Mouse (Mus musculus) lung, postnatal 14 days (tissue): ENCODE results near the gene Atoh8.

ENCODE experiments used
- DNase-seq: peaks from one replicate; pipeline ENCODE4 v3.0.0; 2021

Atoh8 gene

DNA sequence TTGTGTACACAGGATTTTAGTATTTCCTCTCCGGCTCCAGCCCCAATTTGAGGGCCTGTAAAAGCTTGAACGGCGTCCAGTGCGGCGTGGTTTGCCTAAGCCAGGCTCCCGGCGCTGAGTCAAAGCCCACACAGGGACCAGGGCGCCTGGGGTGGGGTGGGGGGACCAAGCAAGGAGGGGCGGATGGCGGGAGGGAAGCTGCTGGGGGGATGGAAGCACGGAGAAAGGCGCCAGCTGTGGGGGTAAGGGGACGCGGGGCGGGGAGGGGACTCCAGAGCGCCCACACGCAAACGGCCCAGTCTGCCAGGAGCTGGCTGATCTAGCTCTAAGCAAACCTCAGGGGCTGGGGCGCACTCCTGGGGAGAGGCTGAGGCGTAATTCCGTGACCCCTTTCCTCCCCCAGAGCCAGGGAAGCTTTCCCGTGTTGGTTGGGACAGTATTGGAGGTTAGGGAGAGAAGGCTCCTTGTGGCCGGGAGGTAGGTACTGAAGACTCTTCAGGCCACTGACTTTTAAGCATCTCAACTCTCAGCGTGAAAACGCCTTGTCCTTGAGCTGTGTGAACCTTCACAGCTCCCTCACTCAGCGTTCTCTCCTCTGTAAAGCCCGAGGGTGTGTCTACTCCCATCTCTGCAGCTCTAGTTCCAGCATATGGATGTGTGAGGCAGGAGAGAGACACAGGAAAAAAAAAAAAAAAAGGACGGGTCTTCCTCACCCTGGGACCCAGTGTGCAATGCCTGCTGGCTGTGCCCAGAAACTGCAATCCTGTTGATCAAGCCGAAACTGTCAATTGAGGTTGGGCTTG is 46.1 kb downstream of the Atoh8 start:
- DNase-seq: peak; percentile 71

DNA sequence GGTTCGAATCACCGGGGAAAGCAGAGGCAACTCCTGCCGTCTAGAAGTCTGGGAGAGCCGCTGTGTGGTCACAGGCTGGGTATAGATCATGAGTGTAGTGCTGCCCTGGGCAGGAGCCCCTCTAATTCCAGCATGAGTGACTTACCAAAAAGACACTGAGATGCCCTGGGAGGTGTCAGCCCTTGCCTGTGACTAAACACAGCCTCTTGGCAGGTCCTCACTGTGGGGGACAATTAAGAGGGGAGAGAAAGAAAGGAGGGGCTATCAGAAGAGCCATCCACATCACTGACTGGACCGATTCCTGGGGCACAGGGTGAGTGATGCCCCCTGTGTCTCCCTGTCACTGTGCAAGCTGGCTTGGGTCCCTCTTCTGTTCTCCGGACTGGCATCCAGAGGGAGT is 48.6 kb downstream of the Atoh8 start:
- DNase-seq: no peak

DNA sequence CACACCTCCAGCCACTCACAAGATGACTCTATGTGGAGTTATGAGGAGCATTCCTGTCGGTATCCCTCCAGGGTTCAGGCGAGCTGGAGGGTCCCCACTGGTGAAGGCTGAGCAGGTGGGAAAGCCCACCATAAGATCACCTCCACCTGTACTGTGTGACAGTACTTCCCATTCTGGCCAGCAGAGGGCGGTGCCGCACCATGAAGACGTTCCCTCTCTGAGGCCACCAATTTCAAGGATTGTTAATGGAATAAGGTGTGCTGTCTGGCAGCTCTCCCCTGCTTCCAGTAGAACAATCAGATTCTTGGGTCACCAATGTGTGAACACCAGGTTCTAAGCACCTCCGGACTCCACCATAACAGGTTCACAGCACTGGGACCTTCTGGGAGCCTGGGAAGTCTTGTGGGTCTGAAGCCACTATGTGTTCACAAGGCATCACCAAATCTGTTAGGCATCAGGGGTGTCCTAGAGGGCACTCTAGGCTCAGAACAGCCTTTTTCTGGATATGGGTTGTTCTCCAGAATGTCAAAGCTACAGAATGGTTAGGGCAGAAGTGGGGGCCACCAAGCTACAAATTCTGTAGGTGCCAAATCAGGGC is 49.4 kb downstream of the Atoh8 start:
- peak; percentile 92 for DNase-seq

DNA sequence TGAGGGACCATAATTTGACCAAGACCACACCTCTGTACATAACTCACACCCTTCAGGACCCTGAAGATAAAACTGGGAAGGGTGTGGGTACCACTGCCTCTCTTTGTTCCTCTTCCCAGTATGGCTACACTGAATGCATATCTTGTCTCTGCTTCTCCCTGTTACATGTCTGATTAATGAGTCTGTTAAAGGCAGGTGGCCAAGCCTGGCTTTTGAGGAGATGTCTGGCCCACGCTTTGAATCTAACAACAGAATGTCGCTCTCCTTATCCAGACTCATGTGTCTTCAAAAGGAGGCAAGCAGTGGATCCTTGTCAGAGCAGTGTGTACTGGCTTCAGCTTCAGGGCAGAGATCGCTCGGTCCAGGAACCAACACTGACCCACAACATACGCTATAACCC is 50.8 kb downstream of the Atoh8 start:
- DNase-seq: no peak

DNA sequence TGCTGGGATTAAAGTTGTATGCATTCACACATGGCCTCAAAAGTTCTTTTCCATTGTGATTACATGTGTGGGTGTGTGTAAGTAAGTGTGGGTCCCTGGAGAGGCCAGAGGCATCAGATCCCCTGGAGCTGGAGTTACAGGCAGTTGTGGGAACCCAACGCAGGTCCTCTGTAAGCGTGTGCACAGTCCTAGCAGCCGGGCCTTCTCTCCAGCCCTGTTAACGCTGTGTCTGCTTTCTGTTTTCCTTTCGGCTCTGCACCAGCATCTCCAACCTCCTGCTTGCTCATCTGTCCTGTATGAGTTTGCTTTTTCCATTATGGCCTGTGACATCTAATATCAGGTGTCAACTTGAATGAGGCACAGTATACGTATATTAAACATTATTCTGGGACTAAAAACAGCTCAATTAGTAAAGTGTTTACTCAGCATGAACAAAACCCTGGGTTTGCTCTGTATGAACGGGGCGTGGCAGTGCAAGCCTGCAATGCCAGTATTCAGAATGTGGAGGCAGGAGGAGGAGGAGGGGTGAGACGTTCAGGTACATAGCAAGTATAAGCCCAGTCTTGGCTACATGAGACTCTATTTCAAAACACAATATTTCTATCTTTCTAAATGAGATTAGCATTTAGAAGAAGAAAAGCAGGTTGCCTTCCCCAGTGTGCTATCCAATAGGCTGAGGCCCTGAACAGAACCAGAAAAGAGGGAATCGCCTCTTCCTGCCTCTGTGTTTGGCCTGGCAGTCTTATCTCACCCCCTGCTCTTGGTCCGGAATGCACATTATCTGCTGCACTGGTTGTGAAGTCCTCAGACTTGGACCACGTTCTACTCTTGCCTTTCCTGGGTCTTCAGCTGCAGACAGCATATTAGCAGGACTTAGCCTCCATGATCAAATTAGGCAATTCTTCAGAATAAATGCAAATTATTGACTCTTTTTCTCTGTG is 55.5 kb downstream of the Atoh8 start:
- no peak for DNase-seq

DNA sequence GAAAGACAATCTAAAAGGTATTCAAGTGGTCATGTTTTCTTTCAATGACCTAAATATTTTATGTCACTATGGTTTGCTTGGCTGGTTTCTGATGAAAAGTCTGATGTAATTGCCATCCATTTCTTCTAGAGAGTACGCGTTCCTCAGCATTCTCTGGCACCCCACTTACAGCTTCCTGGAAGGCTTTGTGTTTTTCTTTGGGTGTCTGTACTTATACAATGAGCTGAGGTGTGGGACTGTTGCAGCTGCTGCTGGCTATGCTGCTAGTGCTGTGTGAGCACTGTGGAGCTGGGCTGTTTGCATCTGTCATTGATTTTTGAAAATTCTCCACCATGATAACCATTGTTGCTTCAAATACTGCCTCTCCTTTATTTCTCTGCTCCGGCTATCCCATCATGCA is 56.4 kb downstream of the Atoh8 start:
- DNase-seq: peak; percentile 19

DNA sequence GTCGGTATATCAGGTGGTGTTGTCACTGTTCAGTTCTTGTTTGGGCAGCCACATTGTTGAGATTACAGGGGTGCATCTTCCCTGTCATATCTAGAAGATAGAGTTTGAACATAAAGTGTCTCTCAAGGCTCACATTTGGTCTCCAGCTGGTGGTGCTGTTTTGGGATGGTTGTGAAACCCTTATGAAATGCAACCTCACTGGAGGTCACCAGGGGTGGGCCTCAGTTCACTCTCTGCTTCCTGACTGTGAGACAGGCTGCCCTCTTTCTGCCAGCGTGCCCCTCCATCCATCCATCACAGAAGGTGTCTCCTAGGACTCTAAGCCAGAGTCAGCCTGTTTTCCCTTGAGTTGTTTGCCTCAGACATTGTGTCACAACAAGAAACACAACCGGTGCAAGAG is 58.0 kb downstream of the Atoh8 start:
- no peak for DNase-seq

DNA sequence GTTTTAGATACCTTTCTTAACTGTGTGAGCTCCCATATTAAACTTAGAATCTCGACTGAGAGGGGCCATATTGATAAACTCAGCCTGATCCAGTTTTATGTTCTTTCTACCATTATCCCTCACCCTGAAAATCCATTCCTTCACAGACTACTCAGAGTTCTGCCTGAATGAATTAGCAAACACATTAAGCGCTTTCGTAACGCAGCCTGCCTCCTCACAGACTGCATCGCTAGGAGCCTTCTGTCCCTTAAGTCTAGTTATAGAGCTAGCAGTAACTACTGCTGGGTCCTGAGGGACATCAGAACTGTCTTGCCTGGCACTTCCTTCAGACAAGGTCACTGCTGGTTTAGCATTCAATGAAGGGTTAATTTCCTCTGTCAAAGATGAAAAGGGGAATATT is 59.4 kb downstream of the Atoh8 start:
- DNase-seq: no peak

DNA sequence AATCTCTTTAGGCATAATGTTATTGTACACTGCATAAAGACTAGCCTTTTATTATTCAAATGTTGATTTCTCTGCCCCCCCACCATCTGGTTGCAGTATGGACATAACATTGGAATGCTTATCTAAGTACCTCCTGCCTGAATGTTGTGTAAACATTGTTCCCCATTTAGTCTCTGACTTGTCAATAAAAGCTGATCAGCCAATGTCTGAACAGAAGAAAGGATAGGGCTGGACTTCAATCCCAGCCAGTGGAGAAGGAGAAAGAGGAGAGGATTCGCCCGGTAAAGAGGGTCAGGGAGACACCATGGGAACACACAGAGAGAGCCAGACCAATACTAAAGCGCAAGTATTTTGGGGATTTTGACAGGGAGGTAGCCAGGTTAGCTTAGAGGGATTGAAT is 60.0 kb downstream of the Atoh8 start:
- DNase-seq: no peak

DNA sequence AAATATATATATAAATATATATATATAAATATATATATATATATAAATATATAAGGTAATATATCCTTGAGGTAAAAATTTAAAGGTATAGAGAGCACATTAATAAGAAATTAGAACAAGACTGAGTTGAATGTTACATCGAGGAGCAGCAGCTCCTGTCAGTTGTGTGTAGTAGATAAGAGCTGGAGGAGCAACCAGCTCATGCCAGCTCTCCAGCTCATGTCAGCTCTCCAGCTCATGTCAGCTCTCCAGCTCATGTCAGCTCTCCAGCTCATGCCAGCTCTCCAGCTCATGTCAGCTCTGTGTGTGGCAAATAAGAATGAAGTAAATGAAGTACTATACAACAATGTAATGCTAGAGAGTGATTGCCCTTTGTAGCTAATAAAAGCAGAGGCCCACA is 62.0 kb downstream of the Atoh8 start:
- DNase-seq: no peak

DNA sequence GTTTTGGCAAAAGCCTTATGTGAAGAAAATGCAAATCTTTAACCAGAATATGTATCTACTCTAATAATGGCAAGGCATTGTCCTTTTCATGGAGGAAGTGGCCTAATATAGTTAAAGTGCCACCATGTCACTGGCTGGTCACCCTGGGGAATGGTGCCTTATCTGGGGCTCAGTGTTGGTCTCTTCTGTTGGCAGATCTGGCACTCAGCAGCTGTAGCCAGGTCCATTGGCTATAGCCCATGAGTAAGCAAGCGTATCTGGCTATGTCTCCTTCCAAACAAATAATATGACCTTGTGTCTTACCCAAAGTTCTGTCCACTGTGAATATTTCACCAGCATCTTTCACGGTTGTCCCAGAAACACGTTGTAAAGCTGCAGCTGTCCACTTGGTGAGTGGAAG is 64.0 kb downstream of the Atoh8 start:
- no peak for DNase-seq

DNA sequence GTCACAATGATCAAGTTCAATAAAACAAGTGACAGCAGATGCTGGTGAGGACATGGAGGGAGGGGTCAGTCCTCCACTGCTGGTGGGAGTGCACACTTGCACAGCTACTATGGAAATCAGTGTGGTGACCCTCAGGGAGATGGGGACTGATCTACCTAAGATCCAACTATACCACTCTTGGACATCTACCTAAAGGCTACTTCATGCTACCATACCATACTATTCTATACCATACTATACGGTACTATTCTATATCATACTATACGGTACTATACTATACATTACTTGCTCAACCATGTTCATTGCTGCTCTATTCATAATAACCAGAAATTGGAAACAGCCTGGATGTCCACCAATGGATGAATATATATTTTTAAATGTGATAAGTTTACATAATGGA is 69.5 kb downstream of the Atoh8 start:
- DNase-seq: no peak

DNA sequence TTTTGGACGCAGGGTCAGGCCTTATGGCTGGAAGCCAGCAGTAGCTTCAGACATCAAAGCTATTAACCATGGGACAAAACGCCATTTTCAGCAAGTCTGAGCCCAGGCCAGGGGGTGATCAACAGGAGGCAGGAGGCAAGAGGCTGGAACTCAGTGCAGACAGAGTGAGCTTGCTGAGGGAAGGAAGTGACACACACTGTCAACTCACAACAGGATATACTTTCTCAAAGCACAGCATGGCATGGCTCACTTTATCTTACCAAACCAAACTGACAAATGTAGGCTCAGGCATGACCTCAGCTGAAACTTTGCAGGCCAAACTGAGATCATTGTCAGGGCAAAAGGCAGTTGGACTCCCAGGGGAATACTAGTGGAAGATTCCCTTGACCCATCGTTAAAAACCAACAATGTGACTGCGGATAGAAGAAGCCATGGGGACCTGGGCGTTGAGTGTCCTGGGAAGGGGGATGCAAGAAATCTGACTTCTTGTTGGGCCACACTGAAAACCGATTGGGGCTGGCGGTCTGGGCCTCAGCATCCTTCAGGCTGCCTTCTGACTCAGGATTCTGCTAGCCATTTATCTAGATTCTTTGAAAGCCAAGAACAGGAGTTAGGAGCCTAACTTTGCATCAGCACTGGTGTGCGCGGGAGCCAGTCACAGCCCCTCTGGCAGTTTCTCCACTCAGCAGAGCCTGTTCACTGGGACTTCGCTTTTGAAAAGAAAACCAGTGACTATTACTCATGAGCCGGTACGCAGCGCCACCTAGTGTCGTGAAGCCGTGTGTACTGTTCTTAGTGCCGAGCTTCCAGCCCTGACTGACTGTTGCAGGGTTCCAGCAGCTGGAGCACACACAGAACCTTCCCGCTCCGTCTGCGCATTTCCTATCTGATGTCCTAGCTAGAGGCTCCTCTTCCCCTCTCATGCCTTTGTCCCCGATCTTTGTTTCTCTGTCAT is 70.8 kb downstream of the Atoh8 start:
- peak; percentile 92 for DNase-seq

DNA sequence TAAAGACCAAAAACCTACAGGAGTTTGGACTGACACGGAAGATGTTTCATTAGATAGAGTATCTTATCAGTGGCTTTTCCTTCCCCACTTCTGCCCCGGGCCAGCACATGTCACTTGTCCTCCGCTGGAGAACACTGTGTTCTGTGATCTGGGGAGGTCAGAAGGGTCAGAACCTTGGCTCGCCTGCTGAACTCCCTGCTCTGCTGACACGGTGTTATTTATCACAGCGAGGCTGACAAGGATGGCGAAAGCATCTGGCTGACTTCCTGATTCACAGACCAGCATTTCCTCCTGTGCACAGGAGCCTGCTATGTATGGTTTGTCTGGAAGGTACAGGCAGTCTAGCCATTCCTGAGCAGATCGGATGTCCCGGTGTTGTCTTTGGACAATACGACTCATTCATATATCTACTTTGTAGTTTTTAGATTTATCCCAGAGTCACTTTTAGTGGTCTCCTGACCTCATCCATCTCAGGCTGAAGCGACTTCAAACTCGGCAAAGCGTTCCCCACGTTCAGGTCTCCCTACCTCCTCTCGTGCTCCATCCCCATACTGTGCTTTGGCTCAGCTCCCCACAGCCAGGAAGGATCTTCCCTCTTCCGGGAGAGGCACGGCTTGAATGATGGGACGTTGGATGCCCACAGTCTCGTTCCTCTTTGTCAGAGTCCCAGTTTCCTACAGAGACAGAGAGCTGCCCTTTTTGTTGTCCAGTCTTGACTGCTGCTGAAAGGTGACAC is 73.1 kb downstream of the Atoh8 start:
- DNase-seq: peak; percentile 53

DNA sequence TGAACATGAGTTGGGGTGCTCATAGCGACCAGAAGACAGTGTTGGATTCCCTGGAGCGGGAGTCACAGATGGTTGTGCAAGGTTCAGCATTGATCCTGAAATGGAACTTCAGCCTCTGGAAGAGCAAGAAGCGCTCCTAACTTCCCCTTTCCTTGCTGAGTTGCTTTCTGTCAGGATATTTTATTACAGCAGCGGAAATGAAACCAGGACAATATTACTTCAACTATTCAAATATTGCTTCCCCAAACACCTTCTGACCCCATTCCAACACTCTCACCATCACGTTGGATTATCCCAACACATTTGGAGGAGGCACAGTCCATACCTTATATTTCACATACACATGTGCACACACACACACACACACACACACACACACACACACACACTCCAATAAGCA is 73.6 kb downstream of the Atoh8 start:
- DNase-seq: no peak

DNA sequence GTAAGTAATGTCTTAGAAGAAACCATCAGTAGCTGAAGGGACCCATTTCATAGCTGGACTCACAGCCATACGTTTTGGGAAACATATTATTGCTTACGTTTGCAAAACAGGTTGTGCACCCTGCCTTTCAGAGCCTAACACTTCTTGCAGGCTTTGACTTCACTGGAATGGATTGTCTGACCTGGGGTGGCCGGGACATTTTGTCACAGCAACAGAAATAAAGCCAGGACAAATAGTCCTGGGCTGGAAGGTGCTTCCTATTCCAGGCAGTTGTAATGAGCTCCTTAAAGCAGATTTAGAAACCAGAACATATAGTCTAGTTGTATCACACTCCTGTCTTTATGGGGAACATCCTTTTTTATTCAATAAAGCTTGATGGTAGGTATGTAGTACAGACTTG is 74.4 kb downstream of the Atoh8 start:
- no peak for DNase-seq

DNA sequence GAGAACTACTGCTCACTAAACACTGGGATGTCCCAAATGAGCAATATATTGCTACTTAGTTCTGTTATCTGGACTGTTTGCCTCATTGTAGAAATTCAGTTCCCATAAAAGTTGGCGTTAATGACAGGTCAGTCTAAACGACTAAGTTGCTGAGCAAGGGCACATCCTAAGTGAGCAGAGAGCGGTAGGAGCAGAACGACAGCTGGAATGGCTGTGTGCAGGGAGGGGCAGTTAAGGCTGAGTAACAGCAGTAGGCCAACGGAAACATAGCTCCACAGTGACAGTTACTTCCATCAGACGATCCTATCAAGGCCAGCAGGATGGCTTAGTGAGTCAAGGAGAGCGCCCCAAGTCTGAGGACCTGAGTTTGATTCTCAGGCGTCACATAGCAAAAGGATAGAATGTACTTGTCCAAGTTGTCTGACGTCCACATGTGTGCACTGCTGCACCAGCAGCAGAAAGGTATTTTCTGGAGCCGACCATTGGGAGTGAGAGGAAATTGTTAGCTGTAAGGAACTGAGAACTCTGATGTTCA is 75.4 kb downstream of the Atoh8 start:
- no peak for DNase-seq

DNA sequence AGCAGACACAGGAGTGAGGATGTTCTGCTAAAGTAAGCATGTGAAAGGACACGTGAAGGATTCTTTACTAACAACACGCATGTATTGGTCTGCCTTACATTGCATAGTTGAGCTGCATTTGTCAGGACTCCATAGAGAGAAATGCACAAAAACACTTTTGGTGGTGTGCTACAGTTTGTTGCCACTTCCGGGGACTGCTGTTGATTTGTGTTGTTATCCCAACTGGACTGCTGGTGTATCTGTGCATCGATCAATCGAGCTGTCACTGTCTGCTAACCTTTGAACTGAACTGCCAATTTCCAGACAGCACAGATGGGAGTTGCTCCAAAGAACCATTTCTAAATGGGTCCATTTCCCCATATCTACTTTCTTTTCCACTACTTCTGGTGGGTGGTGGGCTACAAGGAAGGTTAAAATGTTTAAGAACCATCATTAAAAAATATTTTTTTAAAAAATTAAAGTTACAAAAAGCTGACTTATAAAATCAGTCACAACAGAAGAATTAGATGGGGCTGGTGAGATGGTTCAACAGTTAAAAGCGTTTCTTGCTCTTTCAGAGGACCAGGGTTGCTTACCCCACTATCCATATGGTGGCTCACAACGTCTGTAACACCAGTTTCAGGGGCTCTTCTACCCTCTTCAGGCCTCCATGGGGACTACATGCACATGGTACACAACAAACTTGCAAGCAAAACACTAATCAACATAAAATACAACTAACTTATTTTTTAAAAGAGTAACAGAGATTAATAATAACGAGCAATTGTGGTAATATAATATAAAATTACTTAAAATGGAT is 76.2 kb downstream of the Atoh8 start:
- DNase-seq: no peak
